Mouse (Mus musculus) fibroblast of lung, adult 2 months (primary cell): ENCODE measurements at regions not wholly inside any gene's neighbourhood (a gene's known extent, or its start where the extent isn't known, plus 50 kb on each side); places are given as distances from the start of the nearest gene placed in this dataset.

Source experiments
- DNase-seq: peaks from one replicate; pipeline ENCODE4 v3.0.0-alpha.2; 2011; ENCODE audit warnings: low read depth

- DNase-seq, result no peak
These were observed 98.3 kb downstream of the Foxb1 start for GRCm38 (mm10) chr9:69662394-69662793.

GRCm38 (mm10) chr9:69658276-69658675 lies 102.5 kb downstream of the Foxb1 start:
- DNase-seq, result no peak

- DNase-seq, result no peak
These were observed 104.7 kb downstream of the Foxb1 start for GRCm38 (mm10) chr9:69656053-69656452.

GRCm38 (mm10) chr9:69652106-69652505 lies 108.6 kb downstream of the Foxb1 start:
- DNase-seq, result no peak

- DNase-seq, result no peak
These were observed 109.1 kb downstream of the Foxb1 start for GRCm38 (mm10) chr9:69651608-69652007.

GRCm38 (mm10) chr9:69642591-69642990 lies 118.1 kb downstream of the Foxb1 start:
- DNase-seq, result no peak

- peak; percentile 32 for DNase-seq
These were observed 137.4 kb downstream of the Foxb1 start for GRCm38 (mm10) chr9:69623312-69623711.

- DNase-seq, result no peak
These were observed 139.7 kb downstream of the Foxb1 start for GRCm38 (mm10) chr9:69621006-69621405.

GRCm38 (mm10) chr9:69617328-69617727 lies 143.4 kb downstream of the Foxb1 start:
- no peak for DNase-seq

- DNase-seq, result no peak
These were observed 144.1 kb downstream of the Anxa2 start for GRCm38 (mm10) chr9:69597472-69597871.

GRCm38 (mm10) chr9:69592329-69593062 lies 139.1 kb downstream of the Anxa2 start:
- no peak for DNase-seq

GRCm38 (mm10) chr9:69588846-69589245 lies 135.4 kb downstream of the Anxa2 start:
- DNase-seq, result no peak

- DNase-seq, result no peak
These were observed 133.7 kb downstream of the Anxa2 start for GRCm38 (mm10) chr9:69587096-69587495.

- DNase-seq, result no peak
These were observed 127.8 kb downstream of the Anxa2 start for GRCm38 (mm10) chr9:69581236-69581635.

- no peak for DNase-seq
These were observed 124.4 kb downstream of the Anxa2 start for GRCm38 (mm10) chr9:69577661-69578405.

- no peak for DNase-seq
These were observed 122.0 kb downstream of the Anxa2 start for GRCm38 (mm10) chr9:69575386-69575785.

- no peak for DNase-seq
These were observed 115.3 kb downstream of the Anxa2 start for GRCm38 (mm10) chr9:69568631-69569230.

GRCm38 (mm10) chr9:69568222-69568621 lies 114.8 kb downstream of the Anxa2 start:
- no peak for DNase-seq

- no peak for DNase-seq
These were observed 113.6 kb downstream of the Anxa2 start for GRCm38 (mm10) chr9:69566996-69567395.

GRCm38 (mm10) chr9:69543241-69543640 lies 89.8 kb downstream of the Anxa2 start:
- no peak for DNase-seq
